Comparison of ENCODE assay signal across 11 mouse cellular contexts in genomic region chr11:110632001-110632400, GRCm38 (mm10).
"Had no signal": no experiment of that assay in that cellular context is flagged by ENCODE, and none has a peak within 500 bp of the region (broad histone marks: within the 10 kb centered on the region; RNA-seq: fewer than 3 reads in every experiment).

No protein-coding gene starts in this region.

- H3K27ac ChIP-seq: hindbrain, embryonic 15.5 days; limb, embryonic 15.5 days; liver, embryonic 13.5 days; lung, embryonic 15.5 days; midbrain, embryonic 12.5 days; neural tube, embryonic 12.5 days; stomach, postnatal 0 days had no signal

- H3K4me2 ChIP-seq: hindbrain, embryonic 15.5 days; limb, embryonic 15.5 days; liver, embryonic 13.5 days; lung, embryonic 15.5 days; midbrain, embryonic 12.5 days; neural tube, embryonic 12.5 days had no signal

- ATAC-seq: intestine, embryonic 16.5 days; liver, postnatal 0 days had no signal

- DNase-seq: layer of hippocampus, adult 9-11 months; layer of hippocampus, postnatal 36 days; liver, embryonic 13.5 days; liver, postnatal 0 days had no signal

- H3K4me1 ChIP-seq: hindbrain, embryonic 15.5 days; limb, embryonic 15.5 days; liver, embryonic 13.5 days; lung, embryonic 15.5 days; midbrain, embryonic 12.5 days; neural tube, embryonic 12.5 days had no signal

- H3K27me3 ChIP-seq: hindbrain, embryonic 15.5 days; limb, embryonic 15.5 days; liver, embryonic 13.5 days; lung, embryonic 15.5 days; midbrain, embryonic 12.5 days; neural tube, embryonic 12.5 days had no signal

- H3K36me3 ChIP-seq: hindbrain, embryonic 15.5 days; limb, embryonic 15.5 days; liver, embryonic 13.5 days; lung, embryonic 15.5 days; midbrain, embryonic 12.5 days; neural tube, embryonic 12.5 days had no signal

- H3K9ac ChIP-seq: hindbrain, embryonic 15.5 days; limb, embryonic 15.5 days; liver, embryonic 13.5 days; liver, postnatal 0 days; lung, embryonic 15.5 days; midbrain, embryonic 12.5 days; neural tube, embryonic 12.5 days had no signal

- H3K4me3 ChIP-seq: hindbrain, embryonic 15.5 days; limb, embryonic 15.5 days; liver, embryonic 13.5 days; lung, embryonic 15.5 days; midbrain, embryonic 12.5 days; neural tube, embryonic 12.5 days had no signal

- H3K9me3 ChIP-seq: hindbrain, embryonic 15.5 days; limb, embryonic 15.5 days; liver, embryonic 13.5 days; lung, embryonic 15.5 days; midbrain, embryonic 12.5 days; neural tube, embryonic 12.5 days had no signal
